In genomic region chr3:51221847-51222246, GRCm38 (mm10) we compare ENCODE assay signal across 10 mouse cellular contexts.
"Had no signal": no experiment of that assay in that cellular context is flagged by ENCODE, and none has a peak within 500 bp of the region (broad histone marks: within the 10 kb centered on the region; RNA-seq: fewer than 3 reads in every experiment).

No protein-coding gene starts in this region.

- H3K9ac ChIP-seq: liver, embryonic 15.5 days; midbrain, embryonic 13.5 days had no signal

- ATAC-seq: lung, postnatal 0 days; midbrain, embryonic 13.5 days had no signal

- DNase-seq: kidney, postnatal 25 days; lung, adult 2 months; lung, postnatal 36 days; thymus, postnatal 36 days had no signal

- H3K27me3 ChIP-seq: midbrain, embryonic 13.5 days had no signal

- H3K9me3 ChIP-seq: limb, embryonic 10.5 days; liver, embryonic 15.5 days; midbrain, embryonic 13.5 days had no signal

- H3K4me3 ChIP-seq: left cerebral cortex, adult 2 months; limb, embryonic 10.5 days; liver, embryonic 15.5 days; midbrain, embryonic 13.5 days had no signal

- H3K36me3 ChIP-seq: limb, embryonic 10.5 days; liver, embryonic 15.5 days; midbrain, embryonic 13.5 days had no signal

- H3K27ac ChIP-seq: left cerebral cortex, adult 2 months; limb, embryonic 10.5 days; liver, embryonic 15.5 days; midbrain, embryonic 13.5 days had no signal

- H3K4me2 ChIP-seq: liver, embryonic 11.5 days; liver, embryonic 15.5 days; midbrain, embryonic 13.5 days had no signal
